Mouse (Mus musculus) liver, embryonic 16.5 days (tissue): ENCODE measurements around the gene Cbx2. TPM values are rescaled to one million over a fixed set of nuclear protein-coding genes. Genes with fewer than 3 reads are reported as not detected.

Experiments used
- ATAC-seq: fragments of 200-750 bp; cut with Nextera tagmentation; 2 replicates; pipeline ENCODE4 v1.8.0; 2017; ENCODE audit warnings: low read depth, mild to moderate bottlenecking, moderate number of reproducible peaks, moderate library complexity
- H3K27ac ChIP-seq: fragments of 300-500 bp; sonication (generic); 2 replicates; pipeline ENCODE4 v1.5.1; 2014; ENCODE audit warnings: mild to moderate bottlenecking, low read length
- H3K27me3 ChIP-seq: fragments of 300-500 bp; sonication (generic); 2 replicates; pipeline ENCODE4 v1.6.1; 2014; ENCODE audit warnings: low read depth, low read length, mixed read lengths; ENCODE audit not compliant: control insufficient read depth, insufficient read depth
- H3K36me3 ChIP-seq: fragments of 300-500 bp; sonication (generic); 2 replicates; pipeline ENCODE4 v1.6.1; 2014; ENCODE audit warnings: mild to moderate bottlenecking; ENCODE audit not compliant: control insufficient read depth, insufficient read depth
- H3K4me1 ChIP-seq: fragments of 300-500 bp; sonication (generic); 2 replicates; pipeline ENCODE4 v1.6.1; 2014; ENCODE audit warnings: low read depth, low read length, mixed read lengths; ENCODE audit not compliant: control insufficient read depth
- H3K4me2 ChIP-seq: fragments of 300-500 bp; sonication (generic); 2 replicates; pipeline ENCODE4 v1.6.1; 2014; ENCODE audit warnings: low read depth, low read length, mixed read lengths
- H3K4me3 ChIP-seq: fragments of 300-500 bp; sonication (generic); 2 replicates; pipeline ENCODE4 v1.5.1; 2014; ENCODE audit warnings: low read depth, mild to moderate bottlenecking, low read length
- H3K9ac ChIP-seq: fragments of 300-500 bp; sonication (generic); 2 replicates; pipeline ENCODE4 v1.6.1; 2014; ENCODE audit warnings: low read depth, low read length
- H3K9me3 ChIP-seq: fragments of 300-500 bp; sonication (generic); replicated peaks from 2 replicates; pipeline ENCODE4 v1.6.1; 2016; ENCODE audit warnings: low read length; ENCODE audit not compliant: control insufficient read depth
- WGBS: fragments of 180-500 bp; shearing (Covaris S2); extraction: QIAGEN DNeasy Blood & Tissue Kit; methylation state at CpG from one replicate; pipeline ENCODE4 v1.1.7; 2014; ENCODE audit not compliant: insufficient replicate concordance; 5-methylcytosine and 5-hydroxymethylcytosine counted together
- polyA plus RNA-seq: library from polyadenylated mRNA; unstranded; fragments of >200 nt; fragmentation: Nextera tagmentation; extraction: Ambion mirVana; gene quantifications from 2 replicates; pipeline ENCODE4 v1.2.1, GENCODE M21; 2015

The Cbx2 gene
- 2.6 and 3.3 TPM in 2 replicates for polyA plus RNA-seq

- peak; percentile 86 for ATAC-seq
- H3K36me3 ChIP-seq: no peaks in the 10 kb centered on the region; the same call in 1 of the 2 replicates
- peak within 1 kb of the TSS; percentile 55 for H3K9ac ChIP-seq
- H3K4me3 ChIP-seq: peak within 1 kb of the TSS; percentile 69
- H3K4me2 ChIP-seq: peak within 1 kb of the TSS; percentile 71
- H3K27ac ChIP-seq: 0 out of 2 replicates have a peak within 1 kb of the TSS, but pooled peaks have one; percentile 39
- peaks cover 6% of the 10 kb centered on the region for H3K4me1 ChIP-seq
- under 1% methylated on average over 96 of the region's 99 CpGs for WGBS
- no peaks in the 10 kb centered on the region for H3K9me3 ChIP-seq
- peaks cover 42% of the 10 kb centered on the region for H3K27me3 ChIP-seq
These were observed at the start of gene Cbx2 for GRCm38 (mm10) chr11:119022895-119023615. Gene Cbx2 (plus strand): TSS chr11:119022962.

- Histone ChIP-seq H3K27me3 (peaks cover 2% of the 10 kb centered on the region; the same call in 1 of the 2 replicates), H3K4me2 (no peak overlapping the region), H3K4me3 (no peak overlapping the region), H3K9me3 (no peaks in the 10 kb centered on the region), H3K9ac (no peak overlapping the region), H3K27ac (no peak overlapping the region), H3K36me3 (no peaks in the 10 kb centered on the region), H3K4me1 (no peaks in the 10 kb centered on the region)
- no peak for ATAC-seq
- 55% methylated on average over 7 of the region's 7 CpGs for WGBS
These were observed 48.4 kb upstream of the Cbx2 start for GRCm38 (mm10) chr11:118974340-118974739.

- Histone ChIP-seq H3K9ac (no peak overlapping the region), H3K27me3 (peaks cover 2% of the 10 kb centered on the region; the same call in 1 of the 2 replicates), H3K9me3 (no peaks in the 10 kb centered on the region), H3K4me2 (peak overlapping the region; percentile 7), H3K36me3 (no peaks in the 10 kb centered on the region), H3K4me3 (no peak overlapping the region), H3K27ac (no peak overlapping the region), H3K4me1 (no peaks in the 10 kb centered on the region)
- under 1% methylated on average over 10 of the region's 10 CpGs for WGBS
- ATAC-seq: no peak
These were observed 47.3 kb upstream of the Cbx2 start for GRCm38 (mm10) chr11:118975427-118975826.

GRCm38 (mm10) chr11:118975917-118976316 is 46.8 kb upstream of the Cbx2 start:
- no peak overlapping the region for H3K27ac ChIP-seq
- no peak; the same call in 1 of the 2 replicates for ATAC-seq
- 18% methylated on average over 12 of the region's 12 CpGs for WGBS
- no peaks in the 10 kb centered on the region for H3K4me1 ChIP-seq
- peaks cover 2% of the 10 kb centered on the region; the same call in 1 of the 2 replicates for H3K27me3 ChIP-seq
- no peak overlapping the region for H3K4me3 ChIP-seq
- H3K9ac ChIP-seq: no peak overlapping the region
- no peaks in the 10 kb centered on the region for H3K36me3 ChIP-seq
- H3K9me3 ChIP-seq: no peaks in the 10 kb centered on the region
- H3K4me2 ChIP-seq: peak overlapping the region; percentile 7

GRCm38 (mm10) chr11:118980388-118980787 is 42.4 kb upstream of the Cbx2 start:
- no peak for ATAC-seq
- no peak overlapping the region for H3K4me3 ChIP-seq
- H3K27me3 ChIP-seq: peaks cover 2% of the 10 kb centered on the region; the same call in 1 of the 2 replicates
- no peaks in the 10 kb centered on the region for H3K36me3 ChIP-seq
- H3K27ac ChIP-seq: no peak overlapping the region
- peak overlapping the region; percentile 5; the same call in 1 of the 2 replicates for H3K4me2 ChIP-seq
- H3K4me1 ChIP-seq: no peaks in the 10 kb centered on the region
- no peak overlapping the region for H3K9ac ChIP-seq
- H3K9me3 ChIP-seq: no peaks in the 10 kb centered on the region
- 51% methylated on average over 2 of the region's 2 CpGs for WGBS

GRCm38 (mm10) chr11:118981012-118981776 is 41.6 kb upstream of the Cbx2 start:
- Histone ChIP-seq H3K27ac (no peak overlapping the region), H3K4me1 (no peaks in the 10 kb centered on the region), H3K27me3 (peaks cover 2% of the 10 kb centered on the region; the same call in 1 of the 2 replicates), H3K36me3 (no peaks in the 10 kb centered on the region), H3K4me2 (peak overlapping the region; percentile 5; the same call in 1 of the 2 replicates), H3K9me3 (no peaks in the 10 kb centered on the region), H3K9ac (no peak overlapping the region), H3K4me3 (no peak overlapping the region)
- ATAC-seq: no peak
- WGBS: 46% methylated on average over 18 of the region's 18 CpGs

- H3K27me3 ChIP-seq: peaks cover 2% of the 10 kb centered on the region; the same call in 1 of the 2 replicates
- no peaks in the 10 kb centered on the region for H3K36me3 ChIP-seq
- H3K4me3 ChIP-seq: no peak overlapping the region
- no peak overlapping the region for H3K9ac ChIP-seq
- ATAC-seq: no peak
- no peaks in the 10 kb centered on the region for H3K4me1 ChIP-seq
- no peaks in the 10 kb centered on the region for H3K9me3 ChIP-seq
- 46% methylated on average over 12 of the region's 12 CpGs for WGBS
- no peak overlapping the region for H3K4me2 ChIP-seq
- no peak overlapping the region for H3K27ac ChIP-seq
These were observed 40.1 kb upstream of the Cbx2 start for GRCm38 (mm10) chr11:118982593-118983113.

GRCm38 (mm10) chr11:118985571-118985970 is 37.2 kb upstream of the Cbx2 start:
- Histone ChIP-seq H3K4me2 (no peak overlapping the region), H3K27ac (no peak overlapping the region), H3K4me3 (no peak overlapping the region), H3K36me3 (no peaks in the 10 kb centered on the region), H3K4me1 (no peaks in the 10 kb centered on the region), H3K9me3 (no peaks in the 10 kb centered on the region), H3K27me3 (no peaks in the 10 kb centered on the region; the same call in 1 of the 2 replicates), H3K9ac (no peak overlapping the region)
- ATAC-seq: no peak
- WGBS: 41% methylated on average over 5 of the region's 5 CpGs
